Comparison of ENCODE assay signal across 8 mouse cellular contexts in genomic region chr13:64903585-64904208, GRCm38 (mm10). TPM values are rescaled to one million over a fixed set of nuclear protein-coding genes. Genes with fewer than 3 reads are reported as not detected.
DNase-seq lines count a peak whose midpoint lies in the region; ATAC-seq and TF ChIP-seq lines count a peak whose summit lies in the region.

Cntnap3 (minus strand) TSS chr13:64903955.

- H3K9me3 ChIP-seq in heart, embryonic 16.5 days (replicated peaks; ENCODE audit: control insufficient read depth, low read length): no peaks in the 10 kb centered on the region
- H3K9me3 ChIP-seq in embryonic facial prominence, embryonic 10.5 days: peaks cover 2% of the 10 kb centered on the region; the same call in 1 of the 2 replicates
- no peaks in the 10 kb centered on the region for H3K9me3 ChIP-seq in hindbrain, postnatal 0 days (ENCODE audit: low read length)

- DNase-seq in heart, adult 8-10 months (ENCODE audit: low spot score): no peak
- peak; percentile 63 for DNase-seq in embryonic facial prominence, embryonic 10.5 days (ENCODE audit: low spot score)
- peak; percentile 80 for DNase-seq in hindbrain, postnatal 0 days (ENCODE audit: low spot score)
- peak; percentile 36 for DNase-seq in left cerebral cortex, postnatal 4 days
- DNase-seq in c-Kit-positive CD71-positive TER-119-positive erythroid progenitor cells, embryonic 14.5 days (ENCODE audit: low spot score): no peak
- DNase-seq in gastrocnemius, postnatal 25 days: no peak

- no peaks in the 10 kb centered on the region for H3K27me3 ChIP-seq in heart, embryonic 16.5 days (ENCODE audit: control insufficient read depth, insufficient read depth, low read length)
- H3K27me3 ChIP-seq in embryonic facial prominence, embryonic 10.5 days (replicated peaks; ENCODE audit: low read depth, poor library complexity, severe bottlenecking): no peaks in the 10 kb centered on the region
- no peaks in the 10 kb centered on the region for H3K27me3 ChIP-seq in hindbrain, postnatal 0 days (ENCODE audit: insufficient read depth, low read length)

- no peak within 1 kb of the TSS for H3K4me3 ChIP-seq in heart, embryonic 16.5 days (ENCODE audit: low read length)
- H3K4me3 ChIP-seq in embryonic facial prominence, embryonic 10.5 days: peak within 1 kb of the TSS; percentile 32; the same call in 1 of the 2 replicates
- peak within 1 kb of the TSS; percentile 26 for H3K4me3 ChIP-seq in hindbrain, postnatal 0 days (ENCODE audit: low read length)
- H3K4me3 ChIP-seq in olfactory bulb, adult 2 months (ENCODE audit: insufficient read depth, low read depth, low read length): peak within 1 kb of the TSS; percentile 60

- WGBS in heart, embryonic 16.5 days: 6% methylated on average over 16 of the region's 16 CpGs
- 7% methylated on average over 16 of the region's 16 CpGs for WGBS in embryonic facial prominence, embryonic 10.5 days
- 8% methylated on average over 16 of the region's 16 CpGs for WGBS in hindbrain, postnatal 0 days
- 1% methylated on average over 16 of the region's 16 CpGs for WGBS in olfactory bulb, adult 2 months

- H3K4me2 ChIP-seq in heart, embryonic 16.5 days (ENCODE audit: low read depth, low read length): peak within 1 kb of the TSS; percentile 36; the same call in 1 of the 2 replicates
- H3K4me2 ChIP-seq in hindbrain, postnatal 0 days (ENCODE audit: low read depth, low read length): peak within 1 kb of the TSS; percentile 53

- no peak within 1 kb of the TSS for H3K27ac ChIP-seq in heart, embryonic 16.5 days (ENCODE audit: low read length)
- H3K27ac ChIP-seq in embryonic facial prominence, embryonic 10.5 days (replicated peaks): no peak within 1 kb of the TSS
- no peak within 1 kb of the TSS for H3K27ac ChIP-seq in hindbrain, postnatal 0 days
- 0 out of 2 replicates have a peak within 1 kb of the TSS, but pooled peaks have one; percentile 18 for H3K27ac ChIP-seq in olfactory bulb, adult 2 months (ENCODE audit: insufficient read depth, low read depth, low read length)

- peak; percentile 84 for TF ChIP-seq CTCF in hindbrain, postnatal 0 days (IDR thresholded peaks at IDR 0.05; ENCODE audit: low read depth)
- peak; percentile 74 for TF ChIP-seq CTCF in olfactory bulb, adult 2 months (IDR thresholded peaks at IDR 0.05; ENCODE audit: insufficient read depth, low read depth, low read length)

- H3K4me1 ChIP-seq in heart, embryonic 16.5 days (ENCODE audit: control insufficient read depth, insufficient read depth, low read length): no peaks in the 10 kb centered on the region
- H3K4me1 ChIP-seq in embryonic facial prominence, embryonic 10.5 days: no peaks in the 10 kb centered on the region
- no peaks in the 10 kb centered on the region for H3K4me1 ChIP-seq in hindbrain, postnatal 0 days (ENCODE audit: insufficient read depth, low read length)
- no peaks in the 10 kb centered on the region for H3K4me1 ChIP-seq in olfactory bulb, adult 2 months (ENCODE audit: control insufficient read depth, insufficient read depth, low read length)

- TF ChIP-seq POLR2A in olfactory bulb, adult 2 months (IDR thresholded peaks at IDR 0.05; ENCODE audit: insufficient read depth, low read depth, low read length): no peak

- H3K9ac ChIP-seq in heart, embryonic 16.5 days (ENCODE audit: low read length): no peak within 1 kb of the TSS
- peak within 1 kb of the TSS; percentile 43; the same call in 1 of the 2 replicates for H3K9ac ChIP-seq in hindbrain, postnatal 0 days (replicated peaks; ENCODE audit: low read length)

- ATAC-seq in heart, embryonic 16.5 days (replicated peaks; ENCODE audit: extremely low read depth, insufficient read depth, low FRiP score): no peak
- peak; percentile 96 for ATAC-seq in hindbrain, postnatal 0 days

- no peaks in the 10 kb centered on the region for H3K36me3 ChIP-seq in heart, embryonic 16.5 days (ENCODE audit: control insufficient read depth, insufficient read depth)
- H3K36me3 ChIP-seq in embryonic facial prominence, embryonic 10.5 days (replicated peaks): no peaks in the 10 kb centered on the region
- H3K36me3 ChIP-seq in hindbrain, postnatal 0 days (ENCODE audit: insufficient read depth, low read length): no peaks in the 10 kb centered on the region

- intact Hi-C loops in left cerebral cortex, postnatal 4 days (cut with DNase I): loop anchor here (2.0 kb wide), 1 partner anchor 461 kb away; no protein-coding TSS in a partner anchor

RNA-seq across cellular contexts. Expression of gene Cntnap3, which starts in this region (rescaled TPM):
- polyA plus RNA-seq in heart, embryonic 16.5 days (2015; fragmentation: Nextera tagmentation; extraction: Ambion mirVana): 0.04 TPM in 1 of 2 replicates, not detected in the other
- total RNA-seq in heart, adult 8-10 months (2022): under 1 TPM in 1 of 4 experiments, not detected in 3; 0.03 TPM
- polyA plus RNA-seq in embryonic facial prominence, embryonic 10.5 days (2016; fragmentation: Nextera tagmentation; extraction: Ambion mirVana): not detected in 2 replicates
- 1.4 and 4.9 TPM in 2 replicates for total RNA-seq in hindbrain, postnatal 0 days (2014; rRNA removed)
- 0.93 and 1.2 TPM in 2 replicates for polyA plus RNA-seq in hindbrain, postnatal 0 days (2015; fragmentation: Nextera tagmentation; extraction: Ambion mirVana)
- total RNA-seq in left cerebral cortex, postnatal 4 days (2021): 10 to 100 TPM; 13.8 to 13.9 TPM
- not detected in 2 replicates for polyA plus RNA-seq in olfactory bulb, adult 2 months (2012; ENCODE audit: insufficient read depth, insufficient read length, low replicate concordance, missing spikeins)
- not detected for total RNA-seq in gastrocnemius, postnatal 25 days (2021)

Comparison
In these comparisons a context has a peak if more than half of its experiments do, and no peak if none do; other contexts are left out.
1. Peak in DNase-seq and H3K4me3 ChIP-seq in embryonic facial prominence, embryonic 10.5 days; RNA of the gene not detected or under 1 TPM.
2. DNase-seq: peak in hindbrain, postnatal 0 days (single experiment) and left cerebral cortex, postnatal 4 days (single experiment); none in heart, adult 8-10 months (single experiment), c-Kit-positive CD71-positive TER-119-positive erythroid progenitor cells, embryonic 14.5 days (single experiment) and gastrocnemius, postnatal 25 days (single experiment).